28 mouse cellular contexts compared by ENCODE assay signal in genomic region chr11:75961782-75962181, GRCm38 (mm10). TPM values are rescaled to one million over a fixed set of nuclear protein-coding genes. Genes with fewer than 3 reads are reported as not detected.
DNase-seq lines count a peak whose midpoint lies in the region; ATAC-seq and TF ChIP-seq lines count a peak whose summit lies in the region.
"Had no signal": no experiment of that assay in that cellular context is flagged by ENCODE, and none has a peak within 500 bp of the region (broad histone marks: within the 10 kb centered on the region; RNA-seq: fewer than 3 reads in every experiment).

No protein-coding gene starts in this region.

- WGBS in hindbrain, embryonic 10.5 days, result 85% methylated on average over 7 of the region's 7 CpGs
- 80% methylated on average over 7 of the region's 7 CpGs for WGBS in hindbrain, embryonic 12.5 days
- 72% methylated on average over 7 of the region's 7 CpGs for WGBS in spleen, adult 2 months
- 89% methylated on average over 7 of the region's 7 CpGs for WGBS in kidney, embryonic 15.5 days

- 0 out of 2 replicates have a peak overlapping the region, but pooled peaks have one; percentile 17 for H3K27ac ChIP-seq in hindbrain, embryonic 10.5 days
- H3K27ac ChIP-seq in hindbrain, embryonic 12.5 days, result no peak overlapping the region
- peak overlapping the region; percentile 64 for H3K27ac ChIP-seq in spleen, adult 2 months (ENCODE audit: insufficient read depth, low read length)
- H3K27ac ChIP-seq in kidney, embryonic 15.5 days, result no peak overlapping the region
- H3K27ac ChIP-seq: embryonic facial prominence, embryonic 12.5 days; hindbrain, embryonic 14.5 days; limb, embryonic 13.5 days; lung, embryonic 15.5 days; midbrain, embryonic 15.5 days; neural tube, embryonic 12.5 days had no signal

- no peak for TF ChIP-seq POLR2A in spleen, adult 2 months (IDR thresholded peaks at IDR 0.05; ENCODE audit: low read depth, low read length)

- H3K36me3 ChIP-seq in hindbrain, embryonic 10.5 days, result no peaks in the 10 kb centered on the region
- no peaks in the 10 kb centered on the region for H3K36me3 ChIP-seq in hindbrain, embryonic 12.5 days
- H3K36me3 ChIP-seq in spleen, adult 2 months (ENCODE audit: control insufficient read depth, insufficient read depth, low read length), result no peaks in the 10 kb centered on the region
- no peaks in the 10 kb centered on the region for H3K36me3 ChIP-seq in kidney, embryonic 15.5 days
- H3K36me3 ChIP-seq: embryonic facial prominence, embryonic 12.5 days; G1E; limb, embryonic 13.5 days; lung, embryonic 15.5 days; midbrain, embryonic 15.5 days; neural tube, embryonic 12.5 days had no signal

- H3K27me3 ChIP-seq in hindbrain, embryonic 10.5 days (ENCODE audit: insufficient read depth, poor library complexity, severe bottlenecking), result peaks cover 34% of the 10 kb centered on the region
- peaks cover 18% of the 10 kb centered on the region for H3K27me3 ChIP-seq in hindbrain, embryonic 12.5 days
- no peaks in the 10 kb centered on the region for H3K27me3 ChIP-seq in spleen, adult 2 months (ENCODE audit: control insufficient read depth, insufficient read depth, low read length)
- peaks cover 18% of the 10 kb centered on the region for H3K27me3 ChIP-seq in kidney, embryonic 15.5 days

- no peak overlapping the region for H3K4me3 ChIP-seq in hindbrain, embryonic 10.5 days
- no peak overlapping the region for H3K4me3 ChIP-seq in hindbrain, embryonic 12.5 days
- no peak overlapping the region for H3K4me3 ChIP-seq in spleen, adult 2 months (ENCODE audit: extremely low read depth, insufficient read depth, insufficient read length)
- no peak overlapping the region for H3K4me3 ChIP-seq in kidney, embryonic 15.5 days (replicated peaks)
- H3K4me3 ChIP-seq: embryonic facial prominence, embryonic 12.5 days; limb, embryonic 13.5 days; lung, embryonic 15.5 days; midbrain, embryonic 15.5 days; neural tube, embryonic 12.5 days had no signal

- no peak for DNase-seq in hindbrain, embryonic 10.5 days (ENCODE audit: low spot score)
- no peak for DNase-seq in spleen, adult 2 months (ENCODE audit: low read depth in 1 of 2, low spot score in 2 of 2)
- DNase-seq in spleen, adult 18-20 months, result no peak
- peak; percentile 54 to 59 for DNase-seq in CD8-positive naive resting alpha-beta T cell, adult 2 months (ENCODE audit: low read depth in 2 of 2, low spot score in 2 of 2)
- peak; percentile 74 for DNase-seq in naive thymus-derived CD4-positive, alpha-beta T cell, adult 2 months (ENCODE audit: low read depth)
- DNase-seq: adrenal gland, postnatal 10 days; cerebellum, adult 11-12 months; cerebellum, adult 9-11 months; embryo, embryonic 11 days; gastrocnemius, postnatal 14 days; heart, postnatal 36 days; kidney, adult 18-20 months; kidney, postnatal 4 days; right cerebral cortex, postnatal 14 days had no signal

- ATAC-seq in hindbrain, embryonic 12.5 days (ENCODE audit: low FRiP score), result no peak
- ATAC-seq in kidney, embryonic 15.5 days (replicated peaks; ENCODE audit: low FRiP score), result no peak
- ATAC-seq: forebrain, embryonic 14.5 days; inflammation-experienced regulatory T-cells, adult 6 months; midbrain, embryonic 15.5 days had no signal

- H3K9me3 ChIP-seq in hindbrain, embryonic 10.5 days, result no peaks in the 10 kb centered on the region
- no peaks in the 10 kb centered on the region for H3K9me3 ChIP-seq in hindbrain, embryonic 12.5 days (replicated peaks)
- no peaks in the 10 kb centered on the region for H3K9me3 ChIP-seq in kidney, embryonic 15.5 days (replicated peaks)
- H3K9me3 ChIP-seq: embryonic facial prominence, embryonic 12.5 days; G1E; limb, embryonic 13.5 days; lung, embryonic 15.5 days; midbrain, embryonic 15.5 days; neural tube, embryonic 12.5 days had no signal

- no peak overlapping the region for H3K9ac ChIP-seq in hindbrain, embryonic 12.5 days
- H3K9ac ChIP-seq in kidney, embryonic 15.5 days, result no peak overlapping the region
- H3K9ac ChIP-seq: embryonic facial prominence, embryonic 12.5 days; hindbrain, embryonic 14.5 days; limb, embryonic 13.5 days; lung, embryonic 15.5 days; midbrain, embryonic 15.5 days; neural tube, embryonic 12.5 days had no signal

- TF ChIP-seq CTCF in spleen, adult 2 months (IDR thresholded peaks at IDR 0.05; ENCODE audit: extremely low read depth, insufficient read depth, insufficient read length, insufficient replicate concordance), result no peak

- no peak overlapping the region for H3K4me2 ChIP-seq in hindbrain, embryonic 12.5 days (replicated peaks)
- H3K4me2 ChIP-seq in kidney, embryonic 15.5 days, result no peak overlapping the region
- H3K4me2 ChIP-seq: embryonic facial prominence, embryonic 12.5 days; heart, embryonic 11.5 days; hindbrain, embryonic 14.5 days; limb, embryonic 13.5 days; liver, embryonic 11.5 days; lung, embryonic 15.5 days; midbrain, embryonic 15.5 days; neural tube, embryonic 12.5 days had no signal

- peaks cover 52% of the 10 kb centered on the region for H3K4me1 ChIP-seq in hindbrain, embryonic 10.5 days (replicated peaks)
- H3K4me1 ChIP-seq in hindbrain, embryonic 12.5 days, result peaks cover 39% of the 10 kb centered on the region
- peaks cover 2% of the 10 kb centered on the region; the same call in 1 of the 2 replicates for H3K4me1 ChIP-seq in spleen, adult 2 months (ENCODE audit: control insufficient read depth, insufficient read depth, insufficient read length)
- H3K4me1 ChIP-seq in kidney, embryonic 15.5 days, result peaks cover 39% of the 10 kb centered on the region

RNA-seq across cellular contexts. Expression of gene Rph3al, which starts 23.6 kb away (rescaled TPM):
- polyA plus RNA-seq in hindbrain, embryonic 10.5 days (2016; fragmentation: Nextera tagmentation; extraction: Ambion mirVana), result 2.1 and 2.4 TPM in 2 replicates
- 2.6 and 2.9 TPM in 2 replicates for polyA plus RNA-seq in hindbrain, embryonic 12.5 days (2016; fragmentation: Nextera tagmentation; extraction: Ambion mirVana)
- polyA plus RNA-seq in spleen, adult 2 months (2012; rRNA removed), result 3.8 and 5.5 TPM in 2 replicates
- polyA plus RNA-seq in kidney, embryonic 15.5 days (2015; fragmentation: Nextera tagmentation; extraction: Ambion mirVana), result 13.8 and 14.5 TPM in 2 replicates
- polyA plus RNA-seq: G1E had no signal

RNA-seq across cellular contexts. Expression of gene 1700016K19Rik, which starts 37.9 kb away (rescaled TPM):
- 1.4 and 3.8 TPM in 2 replicates for polyA plus RNA-seq in hindbrain, embryonic 10.5 days (2016; fragmentation: Nextera tagmentation; extraction: Ambion mirVana)
- 2.0 and 3.7 TPM in 2 replicates for polyA plus RNA-seq in hindbrain, embryonic 12.5 days (2016; fragmentation: Nextera tagmentation; extraction: Ambion mirVana)
- polyA plus RNA-seq in spleen, adult 2 months (2012; rRNA removed), result 0.08 and 0.22 TPM in 2 replicates
- 0.40 TPM in 1 of 2 replicates, not detected in the other for polyA plus RNA-seq in kidney, embryonic 15.5 days (2015; fragmentation: Nextera tagmentation; extraction: Ambion mirVana)
- polyA plus RNA-seq: G1E; heart, embryonic 11.5 days; liver, embryonic 11.5 days; liver, embryonic 16.5 days had no signal

Comparison
In these comparisons a context has a peak if more than half of its experiments do, and no peak if none do; other contexts are left out.
1. H3K27ac ChIP-seq: peak in hindbrain, embryonic 10.5 days (single experiment) and spleen, adult 2 months (single experiment); none in hindbrain, embryonic 12.5 days (single experiment) and kidney, embryonic 15.5 days (single experiment).
2. DNase-seq: peak in CD8-positive naive resting alpha-beta T cell, adult 2 months (2 of 2) and naive thymus-derived CD4-positive, alpha-beta T cell, adult 2 months (single experiment); none in hindbrain, embryonic 10.5 days (single experiment), spleen, adult 2 months (0 of 2) and spleen, adult 18-20 months (0 of 2).